Mouse (Mus musculus) yolk sac, embryonic 10.5 days (tissue): ENCODE measurements at regions not wholly inside any gene's neighbourhood (a gene's known extent, or its start where the extent isn't known, plus 50 kb on each side); places are given as distances from the start of the nearest gene placed in this dataset.
A peak's percentile ranks its signal among the peaks of the same experiment; 100 is the strongest.

Experiments
- DNase-seq: peaks from one replicate; pipeline ENCODE4 v3.0.0-alpha.2; 2017; ENCODE audit warnings: low spot score

DNA sequence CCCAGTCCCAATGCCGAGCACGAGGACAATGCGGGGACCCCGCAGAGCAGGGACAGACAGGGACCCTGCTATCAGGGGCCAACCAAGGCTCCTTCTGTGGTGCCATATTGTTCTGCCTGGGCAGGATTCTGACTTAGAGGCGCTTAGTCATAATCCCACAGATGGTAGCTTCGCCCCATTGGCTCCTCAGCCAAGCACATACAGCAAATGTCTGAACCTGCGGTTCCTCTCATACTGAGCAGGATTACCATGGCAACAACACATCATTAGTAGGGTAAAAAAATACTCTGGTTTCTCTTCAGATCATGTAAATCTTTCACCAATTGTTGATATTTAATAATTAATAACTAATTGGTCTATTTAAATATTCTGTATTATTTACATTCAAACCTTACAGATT lies 2140.3 kb upstream of the Cdh20 start:
- DNase-seq, result peak; percentile 79

DNA sequence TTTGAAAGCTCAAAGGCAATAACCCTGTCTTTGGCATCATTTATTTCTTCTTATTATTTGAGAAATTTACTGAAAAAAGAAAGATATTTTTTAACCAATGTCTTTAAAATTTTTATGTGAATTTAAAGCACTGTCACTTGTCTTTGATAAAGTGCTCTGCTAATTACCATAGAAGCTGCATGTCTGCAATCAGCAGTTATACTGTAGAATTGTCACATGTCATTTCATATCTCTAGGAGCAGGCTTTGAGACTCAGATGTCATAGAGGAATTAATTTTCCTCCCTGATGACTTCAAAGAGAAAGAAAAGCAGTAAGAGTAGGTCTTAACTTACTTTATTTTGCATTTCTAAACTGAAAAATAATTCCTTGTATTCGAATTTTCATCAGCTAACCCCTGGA lies 2123.9 kb upstream of the Cdh20 start:
- DNase-seq, result no peak

DNA sequence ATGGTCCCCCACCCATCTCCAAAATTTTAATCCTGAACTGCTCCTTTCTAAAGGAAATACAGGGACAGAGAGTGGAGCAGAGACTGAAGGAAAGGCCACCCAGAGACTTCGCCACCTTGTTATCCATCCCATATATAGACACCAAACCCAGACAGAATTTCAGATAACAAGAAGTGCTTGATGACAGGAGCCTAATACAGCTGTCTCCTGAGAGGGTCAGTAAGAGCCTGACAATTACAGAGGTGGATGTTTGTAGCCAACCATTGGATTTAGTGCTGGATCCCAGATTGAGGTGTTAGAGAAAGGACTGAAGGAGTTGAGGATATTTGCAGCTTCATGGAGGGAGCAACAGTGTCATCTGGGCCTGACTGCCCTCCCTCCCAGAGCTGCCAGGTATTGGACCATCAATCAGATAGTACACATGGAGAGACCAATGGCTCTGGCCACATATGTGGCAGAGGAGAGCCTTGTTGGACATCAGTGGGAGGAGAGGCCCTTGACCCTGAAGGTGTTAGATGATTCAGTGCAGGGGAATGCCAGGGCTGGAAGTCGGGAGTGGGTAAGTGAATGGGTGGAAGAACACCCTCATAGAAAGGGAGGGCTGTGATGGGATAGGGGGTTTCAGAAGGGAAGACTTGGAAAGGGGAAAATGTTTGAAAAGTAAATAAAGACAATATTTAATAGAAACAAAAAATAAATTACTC lies 2080.8 kb upstream of the Cdh20 start:
- no peak for DNase-seq

DNA sequence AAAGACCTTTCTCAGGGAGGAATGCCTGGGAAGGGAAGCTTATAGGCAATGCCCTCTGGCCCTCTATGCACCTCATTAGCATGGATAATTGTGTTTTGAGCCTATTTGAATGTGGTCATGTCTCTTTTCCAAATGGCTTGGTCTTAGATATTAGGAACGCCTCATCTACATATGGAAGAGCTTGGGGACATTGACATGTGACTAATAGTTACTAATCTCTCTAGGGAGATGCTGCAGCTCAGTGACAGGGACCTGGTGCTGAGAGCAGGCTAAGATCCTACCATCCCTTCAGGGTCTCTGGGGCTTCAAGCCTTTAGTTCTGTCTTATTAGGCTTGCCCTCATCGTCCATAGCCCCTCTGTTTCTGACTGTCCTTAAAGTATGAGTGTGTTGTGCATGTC lies 2051.9 kb upstream of the Cdh20 start:
- no peak for DNase-seq

DNA sequence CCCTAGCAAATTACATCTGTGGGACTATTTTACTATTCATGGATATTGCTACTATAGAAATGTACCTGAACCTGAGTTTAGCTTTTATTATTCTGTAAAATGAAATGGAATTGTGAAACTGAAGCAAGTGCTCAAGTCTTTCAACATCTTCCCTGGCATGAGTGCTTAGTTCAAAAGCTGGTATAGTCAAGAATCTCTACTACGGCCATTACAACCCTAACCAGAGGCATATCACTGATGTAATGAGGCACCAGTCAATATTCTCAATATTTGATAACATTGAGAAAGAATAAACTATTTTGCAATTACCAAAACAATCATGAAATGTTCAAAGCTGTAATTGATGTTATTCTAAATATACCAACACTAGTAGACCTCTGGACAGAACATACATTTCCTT lies 2034.3 kb upstream of the Cdh20 start:
- DNase-seq, result no peak

DNA sequence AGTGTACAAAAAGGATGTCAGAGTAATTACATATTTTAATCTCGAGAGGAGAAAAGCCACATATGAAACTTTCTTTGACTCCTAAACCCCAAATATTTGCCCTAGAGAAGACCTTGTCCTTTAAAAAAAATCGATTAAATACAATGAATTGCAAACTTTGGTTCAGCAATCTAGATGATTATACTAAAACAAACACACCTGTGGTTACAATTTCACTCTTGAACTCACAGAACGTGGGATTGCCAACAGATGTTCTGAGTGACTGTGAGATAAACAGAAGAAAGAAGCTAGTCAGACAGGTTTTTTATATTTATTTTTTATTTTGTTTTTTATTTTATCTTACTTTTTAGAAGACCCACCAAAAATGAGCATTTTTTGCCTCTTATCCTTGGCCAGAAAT lies 2032.9 kb upstream of the Cdh20 start:
- DNase-seq, result no peak

DNA sequence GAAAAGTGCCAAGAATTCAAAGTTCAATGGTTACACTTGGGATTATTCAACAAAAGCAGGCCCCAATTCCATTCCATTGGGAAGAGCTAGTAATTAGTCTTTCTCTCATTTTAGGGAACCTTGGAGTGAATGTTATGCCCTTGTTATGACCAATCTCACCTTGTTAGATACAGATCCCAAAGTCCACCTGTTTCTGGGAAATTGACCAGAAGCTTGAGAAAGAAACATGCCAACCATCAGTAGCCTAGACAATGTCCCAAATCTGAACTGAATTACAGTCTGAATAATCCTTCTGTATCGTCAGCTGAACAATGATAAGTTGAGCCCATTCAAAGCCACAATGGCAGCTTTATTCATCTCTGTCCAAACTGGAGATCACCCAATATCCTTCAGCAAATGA lies 2010.4 kb upstream of the Cdh20 start:
- no peak for DNase-seq
